Mouse (Mus musculus) lung, adult 2 months (tissue): Measurements from ENCODE around the gene Lgi1. TPM values are rescaled to one million over a fixed set of nuclear protein-coding genes. Genes with fewer than 3 reads are reported as not detected.

Experiments used
- DNase-seq: peaks from one replicate; pipeline ENCODE4 v3.0.0; 2022
- H3K4me1 ChIP-seq: fragments of 200-500 bp; 2 replicates; pipeline ENCODE4 v1.6.1; 2011; ENCODE audit warnings: low read length; ENCODE audit not compliant: control insufficient read depth, insufficient read depth
- H3K4me3 ChIP-seq: fragments of 200-500 bp; replicated peaks from 2 replicates; pipeline ENCODE3; 2011; ENCODE audit warnings: low read depth, mild to moderate bottlenecking, control low read depth, low read length; ENCODE audit errors: extremely low read depth
- CTCF ChIP-seq: fragments of 200-500 bp; IDR thresholded peaks from 2 replicates; pipeline ENCODE4 v1.5.1; 2011; ENCODE audit warnings: mild to moderate bottlenecking, low read length, control low read depth; ENCODE audit not compliant: insufficient read depth
- POLR2A ChIP-seq: fragments of 200-500 bp; IDR thresholded peaks from 2 replicates; pipeline ENCODE4 v1.6.1; 2011; ENCODE audit warnings: low read depth, mild to moderate bottlenecking, control low read depth, low read length, borderline replicate concordance; ENCODE audit errors: extremely low read depth
- WGBS: fragments of 180-500 bp; shearing (Covaris S2); methylation state at CpG from one replicate; pipeline ENCODE4 v1.1.7; 2018; 5-methylcytosine and 5-hydroxymethylcytosine counted together
- polyA plus RNA-seq: library from polyadenylated mRNA; depleted of rRNA; stranded (reverse); fragments of >200 nt; gene quantifications from 2 replicates; pipeline ENCODE4 v1.2.3, GENCODE M21; 2012

Lgi1 gene
- polyA plus RNA-seq, 1 experiment = 0.25 TPM

- no peaks in the 10 kb centered on the region for H3K4me1 ChIP-seq
- no peak overlapping the region for H3K4me3 ChIP-seq
- TF ChIP-seq POLR2A (no peak), CTCF (no peak)
- no peak for DNase-seq
- WGBS = 32% methylated on average over 3 of the region's 3 CpGs
These were observed 26.5 kb upstream of the Lgi1 start for GRCm38 (mm10) chr19:38237834-38238212.

- Histone ChIP-seq H3K4me3 (no peak overlapping the region), H3K4me1 (no peaks in the 10 kb centered on the region)
- DNase-seq = no peak
- 60% methylated on average over 12 of the region's 12 CpGs for WGBS
- TF ChIP-seq CTCF = no peak
- no peak for TF ChIP-seq POLR2A
These were observed 26.0 kb upstream of the Lgi1 start for GRCm38 (mm10) chr19:38238213-38238951.

GRCm38 (mm10) chr19:38242314-38242852 lies 22.0 kb upstream of the Lgi1 start:
- WGBS = 72% methylated on average over 8 of the region's 8 CpGs
- no peak for DNase-seq
- TF ChIP-seq POLR2A (no peak), CTCF (no peak)
- Histone ChIP-seq H3K4me1 (no peaks in the 10 kb centered on the region), H3K4me3 (no peak overlapping the region)

- Histone ChIP-seq H3K4me3 (no peak overlapping the region), H3K4me1 (no peaks in the 10 kb centered on the region)
- no peak for DNase-seq
- 54% methylated on average over 8 of the region's 8 CpGs for WGBS
- no peak for TF ChIP-seq CTCF
- no peak for TF ChIP-seq POLR2A
These were observed 19.6 kb upstream of the Lgi1 start for GRCm38 (mm10) chr19:38244748-38245147.

- DNase-seq = no peak
- no peak for TF ChIP-seq POLR2A
- no peak for TF ChIP-seq CTCF
- Histone ChIP-seq H3K4me3 (no peak overlapping the region), H3K4me1 (no peaks in the 10 kb centered on the region)
- 43% methylated on average over 10 of the region's 10 CpGs for WGBS
These were observed 18.8 kb upstream of the Lgi1 start for GRCm38 (mm10) chr19:38245361-38246176.

GRCm38 (mm10) chr19:38246177-38246622 lies 18.1 kb upstream of the Lgi1 start:
- no peaks in the 10 kb centered on the region for H3K4me1 ChIP-seq
- no peak for DNase-seq
- TF ChIP-seq POLR2A = no peak
- no peak overlapping the region for H3K4me3 ChIP-seq
- WGBS = 79% methylated on average over 7 of the region's 7 CpGs

GRCm38 (mm10) chr19:38249627-38250026 lies 14.7 kb upstream of the Lgi1 start:
- no peak for DNase-seq
- 77% methylated on average over 8 of the region's 8 CpGs for WGBS
- Histone ChIP-seq H3K4me1 (no peaks in the 10 kb centered on the region), H3K4me3 (no peak overlapping the region)
- no peak for TF ChIP-seq CTCF
- TF ChIP-seq POLR2A = no peak

GRCm38 (mm10) chr19:38253796-38254195 lies 10.5 kb upstream of the Lgi1 start:
- TF ChIP-seq POLR2A = no peak
- TF ChIP-seq CTCF = peak; percentile 44; the same call in 1 of the 2 replicates
- 50% methylated on average over 6 of the region's 6 CpGs for WGBS
- H3K4me1 ChIP-seq = no peaks in the 10 kb centered on the region

GRCm38 (mm10) chr19:38258651-38259065 lies 5.7 kb upstream of the Lgi1 start:
- WGBS = 61% methylated on average over 3 of the region's 3 CpGs
- DNase-seq = no peak
- H3K4me3 ChIP-seq = no peak overlapping the region

More at GRCm38 (mm10) chr19:38253796-38254195, 10.5 kb upstream of the Lgi1 start:
- DNase-seq = no peak
- H3K4me3 ChIP-seq = no peak overlapping the region

GRCm38 (mm10) chr19:38259436-38259835 lies 4.9 kb upstream of the Lgi1 start:
- 78% methylated on average over 3 of the region's 3 CpGs for WGBS
- Histone ChIP-seq H3K4me3 (no peak overlapping the region), H3K4me1 (no peaks in the 10 kb centered on the region)
- TF ChIP-seq CTCF (no peak), POLR2A (no peak)
- DNase-seq = no peak

More at GRCm38 (mm10) chr19:38258651-38259065, 5.7 kb upstream of the Lgi1 start:
- H3K4me1 ChIP-seq = no peaks in the 10 kb centered on the region
- no peak for TF ChIP-seq POLR2A
- no peak for TF ChIP-seq CTCF
